Mouse (Mus musculus) limb, embryonic 13.5 days (tissue): ENCODE data around the gene Trim28. TPM values are rescaled to one million over a fixed set of nuclear protein-coding genes. Genes with fewer than 3 reads are reported as not detected.
A peak's percentile ranks its signal among the peaks of the same experiment; 100 is the strongest.

Source experiments
- ATAC-seq: fragments of 200-750 bp; cut with Nextera tagmentation; 2 replicates; pipeline ENCODE4 v1.8.0; 2017; ENCODE audit warnings: low read depth, moderate number of reproducible peaks, moderate TSS enrichment; ENCODE audit not compliant: low FRiP score
- H3K27ac ChIP-seq: fragments of 300-500 bp; sonication (generic); 2 replicates; pipeline ENCODE4 v1.5.1; 2015; ENCODE audit warnings: inconsistent platforms, mild to moderate bottlenecking, moderate library complexity
- H3K27me3 ChIP-seq: fragments of 300-500 bp; sonication (generic); 2 replicates; pipeline ENCODE4 v1.6.1; 2015; ENCODE audit warnings: mild to moderate bottlenecking, inconsistent platforms
- H3K36me3 ChIP-seq: fragments of 300-500 bp; sonication (generic); 2 replicates; pipeline ENCODE4 v1.6.1; 2015; ENCODE audit warnings: inconsistent platforms, mild to moderate bottlenecking, moderate library complexity
- H3K4me1 ChIP-seq: fragments of 300-500 bp; sonication (generic); 2 replicates; pipeline ENCODE4 v1.6.1; 2015; ENCODE audit warnings: inconsistent platforms
- H3K4me2 ChIP-seq: fragments of 300-500 bp; sonication (generic); replicated peaks from 2 replicates; pipeline ENCODE4 v1.6.1; 2015; ENCODE audit warnings: inconsistent platforms, mild to moderate bottlenecking, moderate library complexity
- H3K4me3 ChIP-seq: fragments of 300-500 bp; sonication (generic); 2 replicates; pipeline ENCODE4 v1.5.1; 2015; ENCODE audit warnings: moderate library complexity, mild to moderate bottlenecking, inconsistent platforms
- H3K9ac ChIP-seq: fragments of 300-500 bp; sonication (generic); 2 replicates; pipeline ENCODE4 v1.6.1; 2015; ENCODE audit warnings: mild to moderate bottlenecking, inconsistent platforms
- H3K9me3 ChIP-seq: fragments of 300-500 bp; sonication (generic); 2 replicates; pipeline ENCODE4 v1.6.1; 2016; ENCODE audit warnings: inconsistent platforms
- WGBS: fragments of 180-500 bp; shearing (Covaris S2); methylation state at CpG from one replicate; pipeline ENCODE4 v1.1.7; 2015; 5-methylcytosine and 5-hydroxymethylcytosine counted together
- polyA plus RNA-seq: library from polyadenylated mRNA; unstranded; fragments of >200 nt; fragmentation: Nextera tagmentation; extraction: Ambion mirVana; gene quantifications from 2 replicates; pipeline ENCODE4 v1.2.1, GENCODE M21; 2015

Gene Trim28
- polyA plus RNA-seq, 1 experiment from 2014 or later, result 316 TPM

GRCm38 (mm10) chr7:13003380-13003779, 4.5 kb downstream of the Trim28 start:
- no peak overlapping the region for H3K9ac ChIP-seq
- peaks cover 41% of the 10 kb centered on the region for H3K36me3 ChIP-seq
- H3K9me3 ChIP-seq, result no peaks in the 10 kb centered on the region
- 75% methylated on average over 5 of the region's 5 CpGs for WGBS
- no peak overlapping the region for H3K4me2 ChIP-seq
- H3K4me3 ChIP-seq, result no peak overlapping the region
- peaks cover 10% of the 10 kb centered on the region for H3K27me3 ChIP-seq
- ATAC-seq, result no peak
- no peak overlapping the region for H3K27ac ChIP-seq
- peaks cover 22% of the 10 kb centered on the region for H3K4me1 ChIP-seq

- ATAC-seq, result no peak
- Histone ChIP-seq H3K9ac (0 out of 2 replicates have a peak overlapping the region, but pooled peaks have one; percentile 32), H3K9me3 (no peaks in the 10 kb centered on the region), H3K27ac (no peak overlapping the region), H3K4me2 (no peak overlapping the region), H3K4me1 (peaks cover 35% of the 10 kb centered on the region), H3K4me3 (no peak overlapping the region), H3K27me3 (peaks cover 10% of the 10 kb centered on the region), H3K36me3 (peaks cover 41% of the 10 kb centered on the region)
- WGBS, result 85% methylated on average over 17 of the region's 17 CpGs
Measured at GRCm38 (mm10) chr7:13006011-13006410, 7.1 kb downstream of the Trim28 start.

- Histone ChIP-seq H3K27me3 (peaks cover 10% of the 10 kb centered on the region), H3K36me3 (peaks cover 41% of the 10 kb centered on the region), H3K9ac (0 out of 2 replicates have a peak overlapping the region, but pooled peaks have one; percentile 91), H3K4me2 (peak overlapping the region; percentile 45; the same call in 1 of the 2 replicates), H3K4me3 (peak overlapping the region; percentile 21; the same call in 1 of the 2 replicates), H3K4me1 (peaks cover 35% of the 10 kb centered on the region), H3K27ac (no peak overlapping the region), H3K9me3 (no peaks in the 10 kb centered on the region)
- no peak for ATAC-seq
- WGBS, result 78% methylated on average over 10 of the region's 10 CpGs
Measured at GRCm38 (mm10) chr7:13006531-13006930, 7.6 kb downstream of the Trim28 start.

GRCm38 (mm10) chr7:13007341-13008092, 8.6 kb downstream of the Trim28 start:
- H3K36me3 ChIP-seq, result peaks cover 41% of the 10 kb centered on the region
- no peaks in the 10 kb centered on the region for H3K9me3 ChIP-seq
- ATAC-seq, result no peak
- WGBS, result 39% methylated on average over 57 of the region's 57 CpGs
- no peak overlapping the region for H3K27ac ChIP-seq
- H3K27me3 ChIP-seq, result peaks cover 10% of the 10 kb centered on the region
- H3K4me1 ChIP-seq, result peaks cover 35% of the 10 kb centered on the region
- H3K4me2 ChIP-seq, result peak overlapping the region; percentile 45
- peak overlapping the region; percentile 91 for H3K9ac ChIP-seq
- H3K4me3 ChIP-seq, result peak overlapping the region; percentile 21

- WGBS, result under 1% methylated on average over 42 of the region's 42 CpGs
- Histone ChIP-seq H3K36me3 (peaks cover 33% of the 10 kb centered on the region), H3K4me3 (peak overlapping the region; percentile 67), H3K27ac (peak overlapping the region; percentile 97), H3K27me3 (peaks cover 10% of the 10 kb centered on the region), H3K9ac (peak overlapping the region; percentile 91), H3K4me1 (peaks cover 35% of the 10 kb centered on the region), H3K4me2 (peak overlapping the region; percentile 84), H3K9me3 (no peaks in the 10 kb centered on the region)
- ATAC-seq, result peak; percentile 90
Measured at GRCm38 (mm10) chr7:13009143-13010004, 10.5 kb downstream of the Trim28 start.

GRCm38 (mm10) chr7:13010005-13010908, 11.3 kb downstream of the Trim28 start, which contains the start of gene Zbtb45:
Gene Zbtb45 (minus strand): TSS chr7:13010034.
- Histone ChIP-seq H3K9ac (peak within 1 kb of the TSS; percentile 91), H3K9me3 (no peaks in the 10 kb centered on the region), H3K27ac (peak within 1 kb of the TSS; percentile 97), H3K27me3 (peaks cover 10% of the 10 kb centered on the region), H3K4me2 (peak within 1 kb of the TSS; percentile 84), H3K36me3 (peaks cover 26% of the 10 kb centered on the region), H3K4me3 (peak within 1 kb of the TSS; percentile 67), H3K4me1 (peaks cover 35% of the 10 kb centered on the region)
- no peak for ATAC-seq
- WGBS, result 16% methylated on average over 26 of the region's 26 CpGs

- ATAC-seq, result no peak
- no peaks in the 10 kb centered on the region for H3K36me3 ChIP-seq
- H3K4me3 ChIP-seq, result no peak overlapping the region
- H3K27ac ChIP-seq, result no peak overlapping the region
- H3K27me3 ChIP-seq, result no peaks in the 10 kb centered on the region
- H3K9me3 ChIP-seq, result no peaks in the 10 kb centered on the region
- no peak overlapping the region for H3K4me2 ChIP-seq
- 63% methylated on average over 4 of the region's 4 CpGs for WGBS
- no peak overlapping the region for H3K9ac ChIP-seq
- H3K4me1 ChIP-seq, result peaks cover 10% of the 10 kb centered on the region
Measured at GRCm38 (mm10) chr7:13013671-13014070, 14.8 kb downstream of the Trim28 start.

- 35% methylated on average over 6 of the region's 6 CpGs for WGBS
- Histone ChIP-seq H3K27ac (no peak overlapping the region), H3K4me1 (peaks cover 6% of the 10 kb centered on the region), H3K9me3 (no peaks in the 10 kb centered on the region), H3K4me3 (no peak overlapping the region), H3K36me3 (no peaks in the 10 kb centered on the region), H3K9ac (no peak overlapping the region), H3K4me2 (no peak overlapping the region), H3K27me3 (no peaks in the 10 kb centered on the region)
- ATAC-seq, result no peak
Measured at GRCm38 (mm10) chr7:13014275-13014839, 15.4 kb downstream of the Trim28 start.

- Histone ChIP-seq H3K36me3 (no peaks in the 10 kb centered on the region), H3K9ac (no peak overlapping the region), H3K27me3 (no peaks in the 10 kb centered on the region), H3K4me1 (peaks cover 5% of the 10 kb centered on the region), H3K27ac (no peak overlapping the region), H3K4me3 (no peak overlapping the region), H3K4me2 (no peak overlapping the region), H3K9me3 (no peaks in the 10 kb centered on the region)
- WGBS, result 71% methylated on average over 1 of the region's 1 CpGs
- ATAC-seq, result no peak
Measured at GRCm38 (mm10) chr7:13015217-13015616, 16.3 kb downstream of the Trim28 start.

GRCm38 (mm10) chr7:13022773-13023535, 24.0 kb downstream of the Trim28 start:
- Histone ChIP-seq H3K27me3 (no peaks in the 10 kb centered on the region), H3K4me1 (peaks cover 22% of the 10 kb centered on the region), H3K9ac (peak overlapping the region; percentile 74), H3K4me3 (peak overlapping the region; percentile 84), H3K36me3 (peaks cover 27% of the 10 kb centered on the region), H3K9me3 (no peaks in the 10 kb centered on the region), H3K4me2 (peak overlapping the region; percentile 100), H3K27ac (peak overlapping the region; percentile 99)
- peak; percentile 71 for ATAC-seq
- WGBS, result 3% methylated on average over 30 of the region's 31 CpGs
